Mouse (Mus musculus): Measurements from ENCODE around the gene Bicc1. TPM values are rescaled to one million over a fixed set of nuclear protein-coding genes. Genes with fewer than 3 reads are reported as not detected.
A peak's percentile ranks its signal among the peaks of the same experiment; 100 is the strongest.

The Bicc1 gene
- polyA plus RNA-seq, 1 experiment from 2014 or later = 9.4 TPM

GRCm38 (mm10) chr10:71062151-71062550 is 97.3 kb downstream of the Bicc1 start:
- no peaks in the 10 kb centered on the region for H3K4me1 ChIP-seq (replicated peaks; ENCODE audit: control insufficient read depth, insufficient read depth, low read length)
- H3K27me3 ChIP-seq (ENCODE audit: control insufficient read depth, insufficient read depth, low read length) = no peaks in the 10 kb centered on the region
- H3K27ac ChIP-seq (ENCODE audit: low read depth, low read length) = no peak overlapping the region
- no peak overlapping the region for H3K4me3 ChIP-seq (ENCODE audit: low read depth, low read length)
- 81% methylated on average over 6 of the region's 6 CpGs for WGBS
- no peak for DNase-seq (ENCODE audit: low spot score)
- no peak overlapping the region for H3K4me2 ChIP-seq (replicated peaks; ENCODE audit: low read depth, low read length)
- no peak overlapping the region for H3K9ac ChIP-seq (ENCODE audit: low read depth, low read length)
- no peaks in the 10 kb centered on the region for H3K9me3 ChIP-seq (ENCODE audit: control insufficient read depth, low read length)
- ATAC-seq (ENCODE audit: low FRiP score) = no peak
- no peaks in the 10 kb centered on the region for H3K36me3 ChIP-seq (ENCODE audit: control insufficient read depth, insufficient read depth, low read length)

GRCm38 (mm10) chr10:71060269-71060668 is 99.2 kb downstream of the Bicc1 start:
- Histone ChIP-seq H3K4me3 (ENCODE audit: low read depth, low read length) (no peak overlapping the region), H3K27me3 (ENCODE audit: control insufficient read depth, insufficient read depth, low read length) (no peaks in the 10 kb centered on the region), H3K9me3 (ENCODE audit: control insufficient read depth, low read length) (no peaks in the 10 kb centered on the region), H3K27ac (ENCODE audit: low read depth, low read length) (no peak overlapping the region), H3K36me3 (ENCODE audit: control insufficient read depth, insufficient read depth, low read length) (no peaks in the 10 kb centered on the region), H3K4me1 (replicated peaks; ENCODE audit: control insufficient read depth, insufficient read depth, low read length) (no peaks in the 10 kb centered on the region), H3K4me2 (replicated peaks; ENCODE audit: low read depth, low read length) (no peak overlapping the region), H3K9ac (ENCODE audit: low read depth, low read length) (no peak overlapping the region)
- DNase-seq (ENCODE audit: low spot score) (peak; percentile 24), ATAC-seq (ENCODE audit: low FRiP score) (no peak)
- 75% methylated on average over 2 of the region's 2 CpGs for WGBS

GRCm38 (mm10) chr10:71058616-71059247 is 100.8 kb downstream of the Bicc1 start:
- Histone ChIP-seq H3K9ac (ENCODE audit: low read depth, low read length) (no peak overlapping the region), H3K27ac (ENCODE audit: low read depth, low read length) (no peak overlapping the region)
- DNase-seq (ENCODE audit: low spot score) = peak; percentile 8

GRCm38 (mm10) chr10:71058070-71058469 is 101.4 kb downstream of the Bicc1 start:
- Histone ChIP-seq H3K4me2 (replicated peaks; ENCODE audit: low read depth, low read length) (no peak overlapping the region), H3K4me3 (ENCODE audit: low read depth, low read length) (no peak overlapping the region), H3K27me3 (ENCODE audit: control insufficient read depth, insufficient read depth, low read length) (no peaks in the 10 kb centered on the region), H3K9me3 (ENCODE audit: control insufficient read depth, low read length) (no peaks in the 10 kb centered on the region), H3K36me3 (ENCODE audit: control insufficient read depth, insufficient read depth, low read length) (no peaks in the 10 kb centered on the region), H3K9ac (ENCODE audit: low read depth, low read length) (no peak overlapping the region), H3K4me1 (replicated peaks; ENCODE audit: control insufficient read depth, insufficient read depth, low read length) (no peaks in the 10 kb centered on the region), H3K27ac (ENCODE audit: low read depth, low read length) (no peak overlapping the region)
- no peak for ATAC-seq (ENCODE audit: low FRiP score)
- DNase-seq (ENCODE audit: low spot score) = no peak
- 82% methylated on average over 5 of the region's 5 CpGs for WGBS

More at GRCm38 (mm10) chr10:71058616-71059247, 100.8 kb downstream of the Bicc1 start:
- 49% methylated on average over 14 of the region's 14 CpGs for WGBS
- no peak for ATAC-seq (ENCODE audit: low FRiP score)
- no peaks in the 10 kb centered on the region for H3K4me1 ChIP-seq (replicated peaks; ENCODE audit: control insufficient read depth, insufficient read depth, low read length)
- H3K9me3 ChIP-seq (ENCODE audit: control insufficient read depth, low read length) = no peaks in the 10 kb centered on the region
- no peaks in the 10 kb centered on the region for H3K27me3 ChIP-seq (ENCODE audit: control insufficient read depth, insufficient read depth, low read length)
- no peak overlapping the region for H3K4me3 ChIP-seq (ENCODE audit: low read depth, low read length)
- no peak overlapping the region for H3K4me2 ChIP-seq (replicated peaks; ENCODE audit: low read depth, low read length)
- H3K36me3 ChIP-seq (ENCODE audit: control insufficient read depth, insufficient read depth, low read length) = no peaks in the 10 kb centered on the region

- ATAC-seq (ENCODE audit: low FRiP score) (no peak), DNase-seq (ENCODE audit: low spot score) (no peak)
- Histone ChIP-seq H3K4me1 (replicated peaks; ENCODE audit: control insufficient read depth, insufficient read depth, low read length) (no peaks in the 10 kb centered on the region), H3K36me3 (ENCODE audit: control insufficient read depth, insufficient read depth, low read length) (no peaks in the 10 kb centered on the region), H3K9me3 (ENCODE audit: control insufficient read depth, low read length) (no peaks in the 10 kb centered on the region), H3K9ac (ENCODE audit: low read depth, low read length) (no peak overlapping the region), H3K4me2 (replicated peaks; ENCODE audit: low read depth, low read length) (no peak overlapping the region), H3K27ac (ENCODE audit: low read depth, low read length) (no peak overlapping the region), H3K27me3 (ENCODE audit: control insufficient read depth, insufficient read depth, low read length) (no peaks in the 10 kb centered on the region), H3K4me3 (ENCODE audit: low read depth, low read length) (no peak overlapping the region)
- WGBS = 84% methylated on average over 9 of the region's 9 CpGs
Measured at GRCm38 (mm10) chr10:71052748-71053147, 106.8 kb downstream of the Bicc1 start.

- H3K4me1 ChIP-seq (replicated peaks; ENCODE audit: control insufficient read depth, insufficient read depth, low read length) = no peaks in the 10 kb centered on the region
- H3K9ac ChIP-seq (ENCODE audit: low read depth, low read length) = no peak overlapping the region
- H3K27me3 ChIP-seq (ENCODE audit: control insufficient read depth, insufficient read depth, low read length) = no peaks in the 10 kb centered on the region
- H3K27ac ChIP-seq (ENCODE audit: low read depth, low read length) = no peak overlapping the region
- ATAC-seq (ENCODE audit: low FRiP score) = no peak
- no peak overlapping the region for H3K4me2 ChIP-seq (replicated peaks; ENCODE audit: low read depth, low read length)
- DNase-seq (ENCODE audit: low spot score) = no peak
- H3K4me3 ChIP-seq (ENCODE audit: low read depth, low read length) = no peak overlapping the region
- no peaks in the 10 kb centered on the region for H3K9me3 ChIP-seq (ENCODE audit: control insufficient read depth, low read length)
- WGBS = 95% methylated on average over 7 of the region's 7 CpGs
- H3K36me3 ChIP-seq (ENCODE audit: control insufficient read depth, insufficient read depth, low read length) = no peaks in the 10 kb centered on the region
Measured at GRCm38 (mm10) chr10:71052208-71052607, 107.3 kb downstream of the Bicc1 start.

- H3K4me1 ChIP-seq (replicated peaks; ENCODE audit: control insufficient read depth, insufficient read depth, low read length) = no peaks in the 10 kb centered on the region
- no peaks in the 10 kb centered on the region for H3K36me3 ChIP-seq (ENCODE audit: control insufficient read depth, insufficient read depth, low read length)
- H3K9me3 ChIP-seq (ENCODE audit: control insufficient read depth, low read length) = no peaks in the 10 kb centered on the region
- H3K4me2 ChIP-seq (replicated peaks; ENCODE audit: low read depth, low read length) = no peak overlapping the region
- whole genome bisulfite sequencing = 89% methylated on average over 10 of the region's 10 CpGs
- DNase-seq (ENCODE audit: low spot score) = no peak
- H3K27ac ChIP-seq (ENCODE audit: low read depth, low read length) = no peak overlapping the region
- H3K9ac ChIP-seq (ENCODE audit: low read depth, low read length) = no peak overlapping the region
- H3K27me3 ChIP-seq (ENCODE audit: control insufficient read depth, insufficient read depth, low read length) = no peaks in the 10 kb centered on the region
- no peak for ATAC-seq (ENCODE audit: low FRiP score)
- H3K4me3 ChIP-seq (ENCODE audit: low read depth, low read length) = no peak overlapping the region
Measured at GRCm38 (mm10) chr10:71050722-71051333, 108.7 kb downstream of the Bicc1 start.

GRCm38 (mm10) chr10:71049294-71049693 is 110.2 kb downstream of the Bicc1 start:
- no peak for ATAC-seq (ENCODE audit: low FRiP score)
- WGBS = 93% methylated on average over 17 of the region's 17 CpGs
- H3K9ac ChIP-seq (ENCODE audit: low read depth, low read length) = no peak overlapping the region
- no peaks in the 10 kb centered on the region for H3K27me3 ChIP-seq (ENCODE audit: control insufficient read depth, insufficient read depth, low read length)
- no peak overlapping the region for H3K27ac ChIP-seq (ENCODE audit: low read depth, low read length)
- H3K9me3 ChIP-seq (ENCODE audit: control insufficient read depth, low read length) = no peaks in the 10 kb centered on the region
- H3K4me2 ChIP-seq (replicated peaks; ENCODE audit: low read depth, low read length) = no peak overlapping the region
- H3K4me3 ChIP-seq (ENCODE audit: low read depth, low read length) = no peak overlapping the region
- no peak for DNase-seq (ENCODE audit: low spot score)
- no peaks in the 10 kb centered on the region for H3K36me3 ChIP-seq (ENCODE audit: control insufficient read depth, insufficient read depth, low read length)
- no peaks in the 10 kb centered on the region for H3K4me1 ChIP-seq (replicated peaks; ENCODE audit: control insufficient read depth, insufficient read depth, low read length)

- Histone ChIP-seq H3K27ac (ENCODE audit: low read depth, low read length) (no peak overlapping the region), H3K4me3 (ENCODE audit: low read depth, low read length) (no peak overlapping the region), H3K9ac (ENCODE audit: low read depth, low read length) (no peak overlapping the region), H3K4me1 (replicated peaks; ENCODE audit: control insufficient read depth, insufficient read depth, low read length) (no peaks in the 10 kb centered on the region), H3K27me3 (ENCODE audit: control insufficient read depth, insufficient read depth, low read length) (no peaks in the 10 kb centered on the region), H3K36me3 (ENCODE audit: control insufficient read depth, insufficient read depth, low read length) (no peaks in the 10 kb centered on the region), H3K9me3 (ENCODE audit: control insufficient read depth, low read length) (no peaks in the 10 kb centered on the region), H3K4me2 (replicated peaks; ENCODE audit: low read depth, low read length) (no peak overlapping the region)
- no peak for ATAC-seq (ENCODE audit: low FRiP score)
- DNase-seq (ENCODE audit: low spot score) = no peak
- WGBS = 67% methylated on average over 1 of the region's 1 CpGs
Measured at GRCm38 (mm10) chr10:71044410-71044809, 115.1 kb downstream of the Bicc1 start.

Measured in hindbrain, embryonic 11.5 days (tissue).